Mouse (Mus musculus): ENCODE results near the gene AC134908.4.

DNA sequence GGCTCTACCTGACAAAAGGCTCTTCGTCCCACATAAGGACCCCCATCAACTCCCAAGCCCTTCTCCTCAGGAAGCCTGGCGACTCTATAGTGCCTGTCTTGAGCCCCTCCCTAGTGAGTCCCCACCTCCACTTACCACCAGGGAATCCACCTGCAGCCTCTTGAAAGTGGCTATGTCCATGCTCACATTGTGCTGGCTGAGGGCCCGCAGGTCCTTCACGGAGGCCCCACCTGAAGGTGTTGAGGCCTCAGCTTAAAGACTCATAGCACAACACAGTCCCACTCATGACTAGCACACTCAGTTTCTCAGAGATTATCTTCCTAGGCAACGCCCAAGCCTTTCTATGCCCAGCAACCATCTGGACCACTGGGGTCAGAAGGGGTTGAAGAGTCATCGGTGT lies 46.1 kb downstream of the AC134908.4 start:
- no peak for TF ChIP-seq CTCF (IDR thresholded peaks at IDR 0.05; ENCODE audit: low read depth)
- no peak for TF ChIP-seq EP300 (IDR thresholded peaks at IDR 0.05; ENCODE audit: low read depth)

Measured in liver, postnatal 0 days (tissue).